7 mouse cellular contexts compared by ENCODE assay signal in genomic region chr5:140890050-140890449, GRCm38 (mm10). TPM values are rescaled to one million over a fixed set of nuclear protein-coding genes. Genes with fewer than 3 reads are reported as not detected.
A peak's percentile ranks its signal among the peaks of the same experiment; 100 is the strongest.
DNase-seq lines count a peak whose midpoint lies in the region; ATAC-seq lines count a peak whose summit lies in the region.

No protein-coding gene starts in this region.

- no peak for ATAC-seq in liver, embryonic 12.5 days
- 0 out of 2 replicates have a peak, but pooled peaks have one; percentile 39 for ATAC-seq in hindbrain, embryonic 13.5 days (ENCODE audit: low FRiP score)
- ATAC-seq in megakaryocyte progenitor cell, adult 5-6 weeks (replicated peaks; ENCODE audit: poor library complexity), result peak; percentile 42

- no peak overlapping the region for H3K27ac ChIP-seq in liver, embryonic 12.5 days
- peak overlapping the region; percentile 52; the same call in 1 of the 2 replicates for H3K27ac ChIP-seq in heart, embryonic 10.5 days
- H3K27ac ChIP-seq in hindbrain, embryonic 13.5 days, result 0 out of 2 replicates have a peak overlapping the region, but pooled peaks have one; percentile 30

- peaks cover 20% of the 10 kb centered on the region for H3K27me3 ChIP-seq in liver, embryonic 12.5 days (replicated peaks)
- peaks cover 14% of the 10 kb centered on the region for H3K27me3 ChIP-seq in heart, embryonic 10.5 days (ENCODE audit: insufficient read depth, poor library complexity, severe bottlenecking)
- peaks cover 4% of the 10 kb centered on the region; the same call in 1 of the 2 replicates for H3K27me3 ChIP-seq in hindbrain, embryonic 13.5 days

- H3K9ac ChIP-seq in liver, embryonic 12.5 days, result no peak overlapping the region
- H3K9ac ChIP-seq in hindbrain, embryonic 13.5 days, result peak overlapping the region; percentile 24; the same call in 1 of the 2 replicates

- no peak overlapping the region for H3K4me3 ChIP-seq in liver, embryonic 12.5 days
- no peak overlapping the region for H3K4me3 ChIP-seq in heart, embryonic 10.5 days
- no peak overlapping the region for H3K4me3 ChIP-seq in hindbrain, embryonic 13.5 days

- WGBS in liver, embryonic 12.5 days (ENCODE audit: insufficient replicate concordance), result 53% methylated on average over 14 of the region's 14 CpGs
- WGBS in heart, embryonic 10.5 days, result 60% methylated on average over 14 of the region's 14 CpGs
- WGBS in hindbrain, embryonic 13.5 days, result 67% methylated on average over 14 of the region's 14 CpGs

- H3K4me1 ChIP-seq in liver, embryonic 12.5 days, result no peaks in the 10 kb centered on the region
- H3K4me1 ChIP-seq in heart, embryonic 10.5 days, result peaks cover 20% of the 10 kb centered on the region
- peaks cover 12% of the 10 kb centered on the region for H3K4me1 ChIP-seq in hindbrain, embryonic 13.5 days (replicated peaks)

- H3K36me3 ChIP-seq in liver, embryonic 12.5 days, result no peaks in the 10 kb centered on the region
- no peaks in the 10 kb centered on the region for H3K36me3 ChIP-seq in heart, embryonic 10.5 days
- H3K36me3 ChIP-seq in hindbrain, embryonic 13.5 days, result no peaks in the 10 kb centered on the region

- DNase-seq in liver, result peak; percentile 18
- DNase-seq in heart, embryonic 10.5 days (ENCODE audit: low spot score), result no peak
- no peak for DNase-seq in layer of hippocampus, postnatal 10 days (ENCODE audit: low spot score in 2 of 2)
- DNase-seq in embryo, embryonic 10.5 days (ENCODE audit: low spot score), result no peak

- no peak overlapping the region for H3K4me2 ChIP-seq in liver, embryonic 12.5 days
- H3K4me2 ChIP-seq in hindbrain, embryonic 13.5 days, result no peak overlapping the region

- no peaks in the 10 kb centered on the region for H3K9me3 ChIP-seq in liver, embryonic 12.5 days (replicated peaks)
- H3K9me3 ChIP-seq in heart, embryonic 10.5 days, result no peaks in the 10 kb centered on the region
- no peaks in the 10 kb centered on the region for H3K9me3 ChIP-seq in hindbrain, embryonic 13.5 days

RNA-seq across cellular contexts. Expression of gene Gna12, which starts 59.8 kb away (rescaled TPM):
- polyA plus RNA-seq in liver, embryonic 12.5 days (2016; fragmentation: Nextera tagmentation; extraction: Ambion mirVana), result 33.8 TPM in 2 replicates
- 12.5 and 17.6 TPM in 2 replicates for polyA plus RNA-seq in heart, embryonic 10.5 days (2016; fragmentation: Nextera tagmentation; extraction: Ambion mirVana)
- 11.9 and 12.1 TPM in 2 replicates for polyA plus RNA-seq in hindbrain, embryonic 13.5 days (2015; fragmentation: Nextera tagmentation; extraction: Ambion mirVana)
- 45.4 and 50.2 TPM in 2 replicates for total RNA-seq in megakaryocyte progenitor cell, adult 5-6 weeks (2015)
- 33.6 and 33.9 TPM in 2 replicates for total RNA-seq in megakaryocyte progenitor cell, adult 5-6 weeks (2017)
- 10 to 100 TPM; 84.6 to 85.9 TPM for total RNA-seq in layer of hippocampus, postnatal 10 days (2021)
